Mouse (Mus musculus) ES-E14 (cell line): ENCODE results near the gene Nt5m.

ENCODE experiments used
- CHD2 ChIP-seq: IDR thresholded peaks from 2 replicates; pipeline ENCODE4 v1.6.1; 2014; ENCODE audit warnings: mild to moderate bottlenecking, low read depth, low read length, inconsistent platforms
- HCFC1 ChIP-seq: IDR thresholded peaks from 2 replicates; pipeline ENCODE4 v1.6.1; 2012; ENCODE audit warnings: low read length, inconsistent platforms, borderline replicate concordance; ENCODE audit not compliant: insufficient read depth
- ZNF384 ChIP-seq: IDR thresholded peaks from 2 replicates; pipeline ENCODE4 v1.6.1; 2012; ENCODE audit warnings: low read depth, low read length, inconsistent platforms

GRCm38 (mm10) chr11:59918014-59918413, 78.8 kb downstream of the Nt5m start:
- no peak for TF ChIP-seq ZNF384
- TF ChIP-seq CHD2, result no peak
- no peak for TF ChIP-seq HCFC1
